Mouse (Mus musculus): ENCODE results near the gene Olfr94. TPM values are rescaled to one million over a fixed set of nuclear protein-coding genes. Genes with fewer than 3 reads are reported as not detected.
A peak's percentile ranks its signal among the peaks of the same experiment; 100 is the strongest.
"Not testable (repeated sequence)": the region's sequence is repeated elsewhere in the genome, so short reads cannot be mapped to it uniquely, and the experiment has no call there.

The Olfr94 gene
- not detected in 2 replicates for polyA plus RNA-seq (2014; fragmentation: Nextera tagmentation; extraction: Ambion mirVana)

DNA sequence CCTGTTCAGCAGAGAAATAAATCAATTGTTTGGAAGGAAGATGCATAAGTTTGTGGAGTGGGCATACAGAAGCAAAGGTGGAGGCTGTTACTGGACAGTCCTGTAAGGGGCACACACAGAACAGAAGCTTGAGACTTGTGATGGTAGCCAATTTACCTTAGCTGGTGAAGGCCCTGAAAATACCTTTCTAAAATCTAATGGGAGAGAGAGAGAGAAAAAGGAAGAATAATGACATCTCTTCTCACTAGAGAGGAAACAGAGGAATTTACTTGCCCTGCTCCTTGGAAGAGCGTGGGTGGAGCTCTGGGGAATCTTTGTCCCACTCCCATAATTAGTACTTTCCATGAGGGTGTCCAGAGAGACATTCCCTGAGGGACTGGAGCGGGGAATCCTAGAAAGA is at the start of gene Olfr94:
TSS of gene Olfr94 (minus strand) at position 101 of the 400 bp plus-strand sequence.
- H3K36me3 ChIP-seq (replicated peaks; ENCODE audit: control insufficient read depth, insufficient read depth, low read depth, low read length): no peaks in the 10 kb centered on the region
- no peak within 1 kb of the TSS for H3K9ac ChIP-seq (replicated peaks; ENCODE audit: low read length)
- no peak within 1 kb of the TSS for H3K4me2 ChIP-seq (ENCODE audit: low read depth, low read length)
- no peak for ATAC-seq (replicated peaks; ENCODE audit: insufficient number of reproducible peaks, low FRiP score, low TSS enrichment, low read depth)
- no peak within 1 kb of the TSS for H3K27ac ChIP-seq (replicated peaks; ENCODE audit: low read depth, low read length)
- DNase-seq (ENCODE audit: low spot score): no peak
- H3K9me3 ChIP-seq (replicated peaks; ENCODE audit: control insufficient read depth, low read length): no peaks in the 10 kb centered on the region
- peaks cover 2% of the 10 kb centered on the region; the same call in 1 of the 2 replicates for H3K4me1 ChIP-seq (ENCODE audit: control insufficient read depth, insufficient read depth, low read length)
- H3K4me3 ChIP-seq (ENCODE audit: low read depth, low read length): no peak within 1 kb of the TSS
- 67% methylated on average over 2 of the region's 2 CpGs for WGBS
- peaks cover 13% of the 10 kb centered on the region for H3K27me3 ChIP-seq (ENCODE audit: control insufficient read depth, insufficient read depth, low read length)

GRCm38 (mm10) chr17:37250544-37250943 is 49.8 kb upstream of the Olfr94 start:
- Histone ChIP-seq H3K9me3 (replicated peaks; ENCODE audit: control insufficient read depth, low read length) (no peaks in the 10 kb centered on the region), H3K27ac (replicated peaks; ENCODE audit: low read depth, low read length) (no peak overlapping the region), H3K27me3 (ENCODE audit: control insufficient read depth, insufficient read depth, low read length) (no peaks in the 10 kb centered on the region), H3K9ac (replicated peaks; ENCODE audit: low read length) (no peak overlapping the region), H3K36me3 (replicated peaks; ENCODE audit: control insufficient read depth, insufficient read depth, low read depth, low read length) (no peaks in the 10 kb centered on the region), H3K4me3 (ENCODE audit: low read depth, low read length) (no peak overlapping the region), H3K4me1 (ENCODE audit: control insufficient read depth, insufficient read depth, low read length) (no peaks in the 10 kb centered on the region), H3K4me2 (ENCODE audit: low read depth, low read length) (no peak overlapping the region)
- ATAC-seq (replicated peaks; ENCODE audit: insufficient number of reproducible peaks, low FRiP score, low TSS enrichment, low read depth): no peak
- 6% methylated on average over 1 of the region's 1 CpGs for WGBS
- peak; percentile 8 for DNase-seq (ENCODE audit: low spot score)

DNA sequence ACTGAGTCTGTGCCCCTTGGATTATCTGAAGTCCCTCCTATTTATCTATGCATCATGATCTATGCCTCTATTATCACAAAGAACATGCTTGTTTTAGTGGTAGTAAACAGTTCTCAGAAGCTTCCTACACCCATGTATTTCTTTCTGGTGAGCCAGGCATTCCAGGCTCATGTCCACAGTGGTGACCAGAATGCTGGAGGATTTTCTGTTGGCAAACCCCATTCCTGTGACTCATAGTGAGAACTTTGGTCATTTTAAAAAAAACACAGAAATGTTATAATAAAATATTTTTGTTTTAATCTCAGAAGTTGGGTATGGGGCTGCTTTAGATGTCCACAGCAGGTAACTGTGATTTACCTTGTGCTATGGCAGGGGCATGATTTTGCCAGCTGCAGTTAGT is 48.7 kb upstream of the Olfr94 start:
- no peaks in the 10 kb centered on the region for H3K36me3 ChIP-seq (replicated peaks; ENCODE audit: control insufficient read depth, insufficient read depth, low read depth, low read length)
- no peak overlapping the region for H3K27ac ChIP-seq (replicated peaks; ENCODE audit: low read depth, low read length)
- ATAC-seq (replicated peaks; ENCODE audit: insufficient number of reproducible peaks, low FRiP score, low TSS enrichment, low read depth): no peak
- H3K4me2 ChIP-seq (ENCODE audit: low read depth, low read length): no peak overlapping the region
- H3K27me3 ChIP-seq (ENCODE audit: control insufficient read depth, insufficient read depth, low read length): no peaks in the 10 kb centered on the region
- H3K4me3 ChIP-seq (ENCODE audit: low read depth, low read length): no peak overlapping the region
- H3K9ac ChIP-seq (replicated peaks; ENCODE audit: low read length): no peak overlapping the region
- H3K9me3 ChIP-seq (replicated peaks; ENCODE audit: control insufficient read depth, low read length): no peaks in the 10 kb centered on the region
- DNase-seq (ENCODE audit: low spot score): no peak
- no peaks in the 10 kb centered on the region for H3K4me1 ChIP-seq (ENCODE audit: control insufficient read depth, insufficient read depth, low read length)

DNA sequence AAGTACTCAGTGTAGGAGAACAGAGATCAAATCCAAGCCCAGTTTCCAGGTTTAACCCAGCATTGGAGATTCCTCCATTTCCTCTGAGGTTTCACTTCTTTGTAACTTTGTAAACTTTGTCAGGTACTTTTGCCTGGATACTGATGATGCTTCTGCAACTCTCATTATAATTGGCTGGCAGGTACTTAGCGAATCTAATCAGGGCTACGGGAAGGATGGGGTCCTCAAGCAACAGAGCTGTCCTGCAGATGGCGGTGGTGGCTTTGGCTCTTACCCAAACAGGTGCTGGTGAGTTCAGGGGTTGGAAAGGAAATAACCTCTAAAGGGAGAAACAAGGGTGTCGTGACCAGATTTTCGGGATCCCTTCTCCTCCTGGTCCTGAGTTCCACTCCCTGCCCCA is 45.9 kb upstream of the Olfr94 start:
- WGBS: 29% methylated on average over 5 of the region's 5 CpGs
- no peak overlapping the region for H3K9ac ChIP-seq (replicated peaks; ENCODE audit: low read length)
- DNase-seq (ENCODE audit: low spot score) (peak; percentile 27), ATAC-seq (replicated peaks; ENCODE audit: insufficient number of reproducible peaks, low FRiP score, low TSS enrichment, low read depth) (no peak)
- no peak overlapping the region for H3K4me2 ChIP-seq (ENCODE audit: low read depth, low read length)
- H3K27ac ChIP-seq (replicated peaks; ENCODE audit: low read depth, low read length): no peak overlapping the region
- no peak overlapping the region for H3K4me3 ChIP-seq (ENCODE audit: low read depth, low read length)
- H3K27me3 ChIP-seq (ENCODE audit: control insufficient read depth, insufficient read depth, low read length): no peaks in the 10 kb centered on the region
- no peaks in the 10 kb centered on the region for H3K9me3 ChIP-seq (replicated peaks; ENCODE audit: control insufficient read depth, low read length)
- no peaks in the 10 kb centered on the region for H3K4me1 ChIP-seq (ENCODE audit: control insufficient read depth, insufficient read depth, low read length)
- H3K36me3 ChIP-seq (replicated peaks; ENCODE audit: control insufficient read depth, insufficient read depth, low read depth, low read length): no peaks in the 10 kb centered on the region

- Histone ChIP-seq H3K4me1 (ENCODE audit: control insufficient read depth, insufficient read depth, low read length) (no peaks in the 10 kb centered on the region), H3K4me2 (ENCODE audit: low read depth, low read length) (no peak overlapping the region), H3K4me3 (ENCODE audit: low read depth, low read length) (no peak overlapping the region), H3K36me3 (replicated peaks; ENCODE audit: control insufficient read depth, insufficient read depth, low read depth, low read length) (no peaks in the 10 kb centered on the region), H3K27me3 (ENCODE audit: control insufficient read depth, insufficient read depth, low read length) (no peaks in the 10 kb centered on the region), H3K9me3 (replicated peaks; ENCODE audit: control insufficient read depth, low read length) (no peaks in the 10 kb centered on the region), H3K27ac (replicated peaks; ENCODE audit: low read depth, low read length) (no peak overlapping the region), H3K9ac (replicated peaks; ENCODE audit: low read length) (no peak overlapping the region)
- DNase-seq (ENCODE audit: low spot score) (no peak), ATAC-seq (replicated peaks; ENCODE audit: insufficient number of reproducible peaks, low FRiP score, low TSS enrichment, low read depth) (no peak)
- WGBS: 57% methylated on average over 3 of the region's 3 CpGs
These were observed 41.4 kb upstream of the Olfr94 start for GRCm38 (mm10) chr17:37242198-37242597.

DNA sequence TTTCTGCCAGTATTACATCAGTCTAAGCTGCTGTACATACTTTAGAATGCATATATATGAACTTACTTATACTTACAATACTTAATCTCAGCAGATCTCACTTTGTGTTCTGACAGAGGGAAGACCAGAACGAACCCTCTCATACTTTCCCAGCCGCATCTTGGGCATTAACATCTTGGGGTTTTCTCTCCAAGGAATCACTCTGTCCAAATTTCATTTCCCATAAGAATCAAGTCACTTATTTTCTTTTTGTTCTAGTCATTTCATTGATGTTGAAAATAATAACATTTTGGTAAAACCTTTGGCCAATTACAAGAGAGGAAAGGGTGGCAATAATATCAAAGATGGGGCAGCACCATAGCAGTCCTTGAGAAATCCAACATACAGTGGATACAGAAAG is 36.4 kb upstream of the Olfr94 start, which contains the start of gene Olfr97:
TSS of gene Olfr97 (minus strand) at position 101 of the 400 bp plus-strand sequence.
- not testable (repeated sequence) for H3K4me3 ChIP-seq (ENCODE audit: low read depth, low read length); DNase-seq (ENCODE audit: low spot score); H3K4me2 ChIP-seq (ENCODE audit: low read depth, low read length); H3K9ac ChIP-seq (replicated peaks; ENCODE audit: low read length); H3K27me3 ChIP-seq (ENCODE audit: control insufficient read depth, insufficient read depth, low read length); H3K27ac ChIP-seq (replicated peaks; ENCODE audit: low read depth, low read length); H3K4me1 ChIP-seq (ENCODE audit: control insufficient read depth, insufficient read depth, low read length); H3K36me3 ChIP-seq (replicated peaks; ENCODE audit: control insufficient read depth, insufficient read depth, low read depth, low read length); ATAC-seq (replicated peaks; ENCODE audit: insufficient number of reproducible peaks, low FRiP score, low TSS enrichment, low read depth); H3K9me3 ChIP-seq (replicated peaks; ENCODE audit: control insufficient read depth, low read length)
- 88% methylated on average over 2 of the region's 2 CpGs for WGBS

DNA sequence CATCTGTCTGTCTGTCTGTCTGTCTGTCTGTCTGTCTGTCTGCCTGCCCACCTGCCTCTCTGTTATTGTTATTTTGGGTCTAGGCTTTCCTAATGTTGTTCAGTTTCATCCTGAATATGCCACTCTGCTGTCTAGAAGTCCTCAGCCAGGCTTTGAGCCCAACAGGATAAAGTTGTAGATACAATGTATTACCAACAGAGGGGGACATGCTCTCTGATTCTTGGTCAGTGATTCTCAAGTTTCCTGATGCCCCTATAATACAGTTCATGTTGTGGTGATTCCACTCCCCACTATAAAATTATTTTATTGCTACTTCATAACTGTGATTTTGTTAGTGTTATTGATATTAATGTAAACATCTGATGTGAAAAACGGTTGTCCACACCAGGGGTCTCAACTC is 21.1 kb upstream of the Olfr94 start:
- H3K4me2 ChIP-seq (ENCODE audit: low read depth, low read length): no peak overlapping the region
- H3K27me3 ChIP-seq (ENCODE audit: control insufficient read depth, insufficient read depth, low read length): no peaks in the 10 kb centered on the region
- WGBS: 22% methylated on average over 1 of the region's 1 CpGs

DNA sequence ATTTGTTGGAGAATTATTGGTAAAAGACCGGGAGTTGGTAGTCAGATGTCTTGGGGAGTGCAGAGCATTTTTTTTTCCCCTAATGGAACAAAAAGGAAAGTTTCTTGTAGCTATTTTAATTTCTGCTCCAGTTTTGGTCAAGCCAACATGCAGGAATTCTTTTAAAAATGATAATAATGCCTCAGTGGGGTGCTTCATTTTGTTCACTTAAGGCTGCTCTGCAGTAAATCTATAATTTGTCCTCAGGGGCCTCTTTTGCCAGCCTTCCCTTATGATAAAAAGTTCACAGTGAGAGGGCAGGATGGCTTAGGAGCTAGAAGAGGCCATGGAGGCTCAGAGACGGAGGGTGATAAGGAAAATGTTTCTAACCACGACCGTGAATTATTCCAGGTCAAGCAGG is 19.1 kb upstream of the Olfr94 start, which contains the start of gene Olfr96:
TSS of gene Olfr96 (plus strand) at position 301 of the 400 bp plus-strand sequence.
- DNase-seq (ENCODE audit: low spot score) (no peak), ATAC-seq (replicated peaks; ENCODE audit: insufficient number of reproducible peaks, low FRiP score, low TSS enrichment, low read depth) (no peak)
- H3K4me1 ChIP-seq (ENCODE audit: control insufficient read depth, insufficient read depth, low read length): no peaks in the 10 kb centered on the region
- H3K4me2 ChIP-seq (ENCODE audit: low read depth, low read length): no peak within 1 kb of the TSS
- no peaks in the 10 kb centered on the region for H3K36me3 ChIP-seq (replicated peaks; ENCODE audit: control insufficient read depth, insufficient read depth, low read depth, low read length)
- 68% methylated on average over 4 of the region's 4 CpGs for WGBS
- H3K27me3 ChIP-seq (ENCODE audit: control insufficient read depth, insufficient read depth, low read length): no peaks in the 10 kb centered on the region
- H3K9ac ChIP-seq (replicated peaks; ENCODE audit: low read length): no peak within 1 kb of the TSS
- H3K27ac ChIP-seq (replicated peaks; ENCODE audit: low read depth, low read length): no peak within 1 kb of the TSS
- H3K9me3 ChIP-seq (replicated peaks; ENCODE audit: control insufficient read depth, low read length): no peaks in the 10 kb centered on the region; the same call in 1 of the 2 replicates
- H3K4me3 ChIP-seq (ENCODE audit: low read depth, low read length): no peak within 1 kb of the TSS

More for the DNA sequence above, 21.1 kb upstream of the Olfr94 start:
- Histone ChIP-seq H3K36me3 (replicated peaks; ENCODE audit: control insufficient read depth, insufficient read depth, low read depth, low read length) (no peaks in the 10 kb centered on the region), H3K4me3 (ENCODE audit: low read depth, low read length) (no peak overlapping the region), H3K27ac (replicated peaks; ENCODE audit: low read depth, low read length) (no peak overlapping the region), H3K4me1 (ENCODE audit: control insufficient read depth, insufficient read depth, low read length) (no peaks in the 10 kb centered on the region), H3K9me3 (replicated peaks; ENCODE audit: control insufficient read depth, low read length) (no peaks in the 10 kb centered on the region), H3K9ac (replicated peaks; ENCODE audit: low read length) (no peak overlapping the region)
- DNase-seq (ENCODE audit: low spot score) (no peak), ATAC-seq (replicated peaks; ENCODE audit: insufficient number of reproducible peaks, low FRiP score, low TSS enrichment, low read depth) (no peak)
